Mouse (Mus musculus): ENCODE results near the gene BB287469. TPM values are rescaled to one million over a fixed set of nuclear protein-coding genes. Genes with fewer than 3 reads are reported as not detected.

Gene BB287469
- not detected in 4 replicates for total RNA-seq (2023)

GRCm38 (mm10) chr12:87816277-87816676 is at the start of gene BB287469:
Gene BB287469 (plus strand): TSS chr12:87816577.

GRCm38 (mm10) chr12:87775655-87776054 is 40.7 kb upstream of the BB287469 start, which contains the start of gene Gm21319:
Gene Gm21319 (minus strand): TSS chr12:87775755.

GRCm38 (mm10) chr12:87795212-87795611 is 21.2 kb upstream of the BB287469 start, which contains the start of gene Gm21936:
Gene Gm21936 (plus strand): TSS chr12:87795512.

DNA sequence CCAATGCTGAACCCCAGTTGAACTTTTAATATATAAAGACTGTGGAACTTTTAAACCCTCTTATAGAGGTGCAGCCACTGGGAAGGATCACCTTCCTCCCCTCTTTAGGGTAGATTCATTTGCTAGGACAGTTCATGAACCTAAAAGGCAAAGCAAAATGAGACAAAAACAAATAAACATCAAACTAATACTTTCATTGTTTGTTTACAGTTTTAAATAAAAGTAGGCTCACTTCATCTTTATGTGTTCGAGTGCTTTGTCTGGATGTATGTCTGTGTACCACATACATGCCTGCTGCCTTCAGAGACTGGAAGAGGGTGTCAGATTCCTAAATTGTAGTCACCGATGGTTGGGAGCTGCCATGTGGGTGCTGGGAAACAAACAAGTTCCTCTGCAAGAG is 25.9 kb downstream of the BB287469 start, which contains the start of gene Gm2001:
Gene Gm2001, minus strand, starts transcription at position 101 of the 400 bp plus-strand sequence.

Other genes with a start within 250 kb of the BB287469 start
- not detected in 4 replicates for gene Oog1, start 213.9 kb upstream of the BB287469 start, total RNA-seq (2023)
- gene Gm4027, start 197.7 kb upstream of the BB287469 start, total RNA-seq (2023) = not detected in 4 replicates
- gene Gm16381, start 172.0 kb upstream of the BB287469 start, total RNA-seq (2023) = not detected in 4 replicates
- not detected in 4 replicates for gene Gm21319, start 40.8 kb upstream of the BB287469 start, total RNA-seq (2023)
- not detected in 4 replicates for gene Gm21936, start 21.1 kb upstream of the BB287469 start, total RNA-seq (2023)
- gene Gm2001, start 25.8 kb downstream of the BB287469 start, total RNA-seq (2023) = not detected in 4 replicates
- gene Gm2016, start 57.5 kb downstream of the BB287469 start, total RNA-seq (2023) = not detected in 4 replicates
- gene Gm2022, start 78.8 kb downstream of the BB287469 start, total RNA-seq (2023) = not detected in 4 replicates
- not detected in 4 replicates for gene Gm2035, start 103.3 kb downstream of the BB287469 start, total RNA-seq (2023)
- gene Gm2042, start 137.5 kb downstream of the BB287469 start, total RNA-seq (2023) = not detected in 4 replicates
- not detected in 4 replicates for gene Gm2075, start 195.3 kb downstream of the BB287469 start, total RNA-seq (2023)
- not detected in 4 replicates for gene Gm6803, start 202.2 kb downstream of the BB287469 start, total RNA-seq (2023)
- not detected in 4 replicates for gene Gm2056, start 210.4 kb downstream of the BB287469 start, total RNA-seq (2023)